8 mouse cellular contexts compared by ENCODE assay signal in genomic region chr3:131564430-131565256, GRCm38 (mm10). TPM values are rescaled to one million over a fixed set of nuclear protein-coding genes. Genes with fewer than 3 reads are reported as not detected.
DNase-seq lines count a peak whose midpoint lies in the region; ATAC-seq lines count a peak whose summit lies in the region.

Papss1 (plus strand) TSS chr3:131564768.

- H3K36me3 ChIP-seq in hindbrain, embryonic 15.5 days: no peaks in the 10 kb centered on the region

- ATAC-seq in hindbrain, embryonic 15.5 days (ENCODE audit: low FRiP score, low read depth): peak; percentile 98

- H3K27me3 ChIP-seq in hindbrain, embryonic 15.5 days: no peaks in the 10 kb centered on the region

- no peaks in the 10 kb centered on the region for H3K9me3 ChIP-seq in hindbrain, embryonic 15.5 days

- DNase-seq in T-cell, adult 2 months (ENCODE audit: low spot score): peak; percentile 100
- DNase-seq in cerebellum, postnatal 36 days: peak; percentile 100
- peak; percentile 100 for DNase-seq in frontal cortex, postnatal 36 days (ENCODE audit: low spot score in 2 of 2)
- peak; percentile 100 for DNase-seq in left cerebral cortex, adult 11 months (ENCODE audit: low spot score)
- peak; percentile 100 for DNase-seq in lung, postnatal 4 days
- DNase-seq in retina, postnatal 7 days (ENCODE audit: low read depth, low spot score): peak; percentile 100
- DNase-seq in urinary bladder, adult 2 months (ENCODE audit: low spot score): peak; percentile 95

- peak within 1 kb of the TSS; percentile 90 for H3K4me3 ChIP-seq in hindbrain, embryonic 15.5 days

- peaks cover 23% of the 10 kb centered on the region for H3K4me1 ChIP-seq in hindbrain, embryonic 15.5 days (replicated peaks)

- H3K27ac ChIP-seq in hindbrain, embryonic 15.5 days (replicated peaks): peak within 1 kb of the TSS; percentile 96

- peak within 1 kb of the TSS; percentile 60 for H3K4me2 ChIP-seq in hindbrain, embryonic 15.5 days

- H3K9ac ChIP-seq in hindbrain, embryonic 15.5 days: peak within 1 kb of the TSS; percentile 94

- under 1% methylated on average over 72 of the region's 73 CpGs for WGBS in hindbrain, embryonic 15.5 days

RNA-seq across cellular contexts. Expression of gene Papss1, which starts in this region (rescaled TPM):
- polyA plus RNA-seq in hindbrain, embryonic 15.5 days (2015; fragmentation: Nextera tagmentation; extraction: Ambion mirVana): 119 and 123 TPM in 2 replicates
- polyA plus RNA-seq in urinary bladder, adult 2 months (2012; rRNA removed): 42.1 and 45.7 TPM in 2 replicates

Comparison
In these comparisons a context has a peak if more than half of its experiments do, and no peak if none do; other contexts are left out.
1. Peak in every context shown above with its lines: DNase-seq, ATAC-seq, H3K4me3 ChIP-seq and H3K27ac ChIP-seq.